ENCODE assay signal across 24 mouse cellular contexts in the genomic region with DNA sequence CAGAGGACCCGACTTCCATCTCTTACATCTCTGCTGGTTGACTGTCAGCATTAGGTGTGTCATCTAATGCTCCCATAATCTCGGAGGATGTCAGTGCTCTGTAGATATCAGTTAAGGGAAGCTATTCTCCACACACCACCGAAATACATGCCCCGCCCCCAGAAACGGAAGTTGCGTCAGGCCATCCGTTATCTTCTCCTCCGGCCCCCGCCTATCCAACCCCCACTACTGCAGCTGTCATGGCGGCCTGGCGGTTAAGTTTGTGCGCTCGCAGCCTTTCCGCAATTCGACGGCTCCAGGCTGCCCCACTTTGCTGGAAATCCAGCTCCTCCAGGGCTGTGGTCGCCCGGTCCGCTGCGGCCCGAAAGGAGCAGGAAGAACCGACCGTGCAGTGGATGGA. TPM values are rescaled to one million over a fixed set of nuclear protein-coding genes. Genes with fewer than 3 reads are reported as not detected.
"Had no signal": no experiment of that assay in that cellular context is flagged by ENCODE, and none has a peak within 500 bp of the region (broad histone marks: within the 10 kb centered on the region; RNA-seq: fewer than 3 reads in every experiment).

Gene 1700029P11Rik, plus strand, starts transcription at position 220 of the 400 bp plus-strand sequence.

- H3K36me3 ChIP-seq: midbrain, embryonic 10.5 days; midbrain, embryonic 12.5 days; midbrain, embryonic 15.5 days; neural tube, embryonic 12.5 days; stomach, embryonic 15.5 days had no signal

- H3K4me3 ChIP-seq: midbrain, embryonic 10.5 days; midbrain, embryonic 12.5 days; midbrain, embryonic 15.5 days; neural tube, embryonic 12.5 days; stomach, embryonic 15.5 days had no signal

- H3K9ac ChIP-seq: lung, embryonic 14.5 days; midbrain, embryonic 12.5 days; midbrain, embryonic 15.5 days; neural tube, embryonic 12.5 days; stomach, embryonic 15.5 days had no signal

- H3K27me3 ChIP-seq: midbrain, embryonic 12.5 days; midbrain, embryonic 15.5 days; neural tube, embryonic 12.5 days; stomach, embryonic 15.5 days had no signal

- H3K4me1 ChIP-seq: neural tube, embryonic 12.5 days; stomach, embryonic 15.5 days had no signal

- H3K4me2 ChIP-seq: lung, embryonic 14.5 days; midbrain, embryonic 12.5 days; midbrain, embryonic 15.5 days; neural tube, embryonic 12.5 days; stomach, embryonic 15.5 days had no signal

- ATAC-seq: midbrain, embryonic 15.5 days had no signal

- H3K27ac ChIP-seq: midbrain, embryonic 10.5 days; midbrain, embryonic 12.5 days; midbrain, embryonic 15.5 days; neural tube, embryonic 12.5 days; stomach, embryonic 15.5 days; stomach, postnatal 0 days had no signal

- H3K9me3 ChIP-seq: midbrain, embryonic 12.5 days; midbrain, embryonic 15.5 days; stomach, embryonic 15.5 days had no signal

- DNase-seq: lung, adult 18-20 months; lung, embryonic 14.5 days; lung, postnatal 10 days; lung, postnatal 4 days; right cerebral cortex, postnatal 14 days; thymus, adult 18-20 months; thymus, postnatal 14 days; thymus, postnatal 36 days had no signal

RNA-seq across cellular contexts. Expression of gene 1700029P11Rik, which starts in this region (rescaled TPM):
- total RNA-seq: megakaryocyte, adult 5-6 weeks; megakaryocyte-erythroid progenitor cell, adult 5-6 weeks; midbrain, postnatal 0 days; monocyte, adult 5-6 weeks; neutrophil, adult 5-6 weeks had no signal
- polyA plus RNA-seq: liver, embryonic 16.5 days; lung, embryonic 14.5 days; lung, embryonic 16.5 days; midbrain, embryonic 10.5 days; midbrain, embryonic 12.5 days; midbrain, embryonic 15.5 days; midbrain, postnatal 0 days; neural tube, embryonic 12.5 days; neural tube, embryonic 14.5 days; spleen, adult 2 months; stomach, embryonic 15.5 days; stomach, postnatal 0 days; thymus, postnatal 0 days had no signal
